Mouse (Mus musculus) heart, embryonic 11.5 days (tissue): ENCODE measurements around the gene Ppfibp1. TPM values are rescaled to one million over a fixed set of nuclear protein-coding genes. Genes with fewer than 3 reads are reported as not detected.

Experiments
- ATAC-seq: fragments of 200-750 bp; cut with Nextera tagmentation; replicated peaks from 2 replicates; pipeline ENCODE4 v1.8.0; 2017; ENCODE audit warnings: moderate library complexity; ENCODE audit not compliant: insufficient number of reproducible peaks, low FRiP score, low TSS enrichment
- H3K27ac ChIP-seq: fragments of 300-500 bp; sonication (generic); 2 replicates; pipeline ENCODE4 v1.5.1; 2014; ENCODE audit warnings: mild to moderate bottlenecking, low read depth, low read length
- H3K27me3 ChIP-seq: fragments of 300-500 bp; sonication (generic); 2 replicates; pipeline ENCODE4 v1.6.1; 2014; ENCODE audit warnings: mild to moderate bottlenecking, low read length, mixed read lengths; ENCODE audit not compliant: control insufficient read depth, insufficient read depth
- H3K36me3 ChIP-seq: fragments of 300-500 bp; sonication (generic); 2 replicates; pipeline ENCODE4 v1.6.1; 2014; ENCODE audit warnings: mild to moderate bottlenecking, low read length, moderate library complexity, mixed read lengths; ENCODE audit not compliant: control insufficient read depth, insufficient read depth
- H3K4me1 ChIP-seq: fragments of 300-500 bp; sonication (generic); 2 replicates; pipeline ENCODE4 v1.6.1; 2014; ENCODE audit warnings: low read length; ENCODE audit not compliant: control insufficient read depth, insufficient read depth
- H3K4me2 ChIP-seq: fragments of 300-500 bp; sonication (generic); 2 replicates; pipeline ENCODE4 v1.6.1; 2014; ENCODE audit warnings: mild to moderate bottlenecking, moderate library complexity
- H3K4me3 ChIP-seq: fragments of 300-500 bp; sonication (generic); 2 replicates; pipeline ENCODE4 v1.5.1; 2014; ENCODE audit warnings: low read depth, low read length
- H3K9ac ChIP-seq: fragments of 300-500 bp; sonication (generic); 2 replicates; pipeline ENCODE4 v1.6.1; 2014; ENCODE audit warnings: mild to moderate bottlenecking, low read depth, low read length, moderate library complexity
- H3K9me3 ChIP-seq: fragments of 300-500 bp; sonication (generic); replicated peaks from 2 replicates; pipeline ENCODE4 v1.6.1; 2016; ENCODE audit warnings: low read length; ENCODE audit not compliant: control insufficient read depth
- WGBS: fragments of 180-500 bp; shearing (Covaris S2); extraction: QIAGEN DNeasy Blood & Tissue Kit; methylation state at CpG from one replicate; pipeline ENCODE4 v1.1.7; 2014; ENCODE audit not compliant: insufficient replicate concordance; 5-methylcytosine and 5-hydroxymethylcytosine counted together
- polyA plus RNA-seq: library from polyadenylated mRNA; unstranded; fragments of >200 nt; fragmentation: Nextera tagmentation; extraction: Ambion mirVana; gene quantifications from 2 replicates; pipeline ENCODE4 v1.2.1, GENCODE M21; 2014

Gene Ppfibp1
- polyA plus RNA-seq, 1 experiment from 2014 or later, result 78.0 TPM

GRCm38 (mm10) chr6:146961832-146962481 is 73.7 kb downstream of the Ppfibp1 start:
- H3K4me3 ChIP-seq, result no peak overlapping the region
- peak overlapping the region; percentile 67; the same call in 1 of the 2 replicates for H3K27ac ChIP-seq
- no peaks in the 10 kb centered on the region for H3K27me3 ChIP-seq
- WGBS, result 19% methylated on average over 6 of the region's 6 CpGs
- H3K9me3 ChIP-seq, result no peaks in the 10 kb centered on the region
- H3K4me1 ChIP-seq, result peaks cover 44% of the 10 kb centered on the region
- ATAC-seq, result no peak; the same call in 1 of the 2 replicates
- no peaks in the 10 kb centered on the region for H3K36me3 ChIP-seq
- no peak overlapping the region for H3K4me2 ChIP-seq
- H3K9ac ChIP-seq, result no peak overlapping the region

GRCm38 (mm10) chr6:146963396-146964150 is 75.3 kb downstream of the Ppfibp1 start:
- Histone ChIP-seq H3K36me3 (no peaks in the 10 kb centered on the region), H3K4me3 (no peak overlapping the region), H3K27me3 (no peaks in the 10 kb centered on the region), H3K9ac (no peak overlapping the region), H3K4me1 (peaks cover 44% of the 10 kb centered on the region), H3K9me3 (no peaks in the 10 kb centered on the region), H3K4me2 (no peak overlapping the region), H3K27ac (no peak overlapping the region)
- 86% methylated on average over 6 of the region's 6 CpGs for WGBS
- ATAC-seq, result no peak

- no peak overlapping the region for H3K9ac ChIP-seq
- H3K4me1 ChIP-seq, result peaks cover 38% of the 10 kb centered on the region
- WGBS, result 90% methylated on average over 13 of the region's 13 CpGs
- H3K4me2 ChIP-seq, result no peak overlapping the region
- H3K36me3 ChIP-seq, result no peaks in the 10 kb centered on the region
- no peaks in the 10 kb centered on the region for H3K9me3 ChIP-seq
- no peak overlapping the region for H3K4me3 ChIP-seq
- no peak overlapping the region for H3K27ac ChIP-seq
- no peak for ATAC-seq
- H3K27me3 ChIP-seq, result no peaks in the 10 kb centered on the region
Observed at GRCm38 (mm10) chr6:146965139-146965772, 77.0 kb downstream of the Ppfibp1 start.

GRCm38 (mm10) chr6:146966446-146967019 is 78.2 kb downstream of the Ppfibp1 start:
- no peak overlapping the region for H3K4me2 ChIP-seq
- H3K4me1 ChIP-seq, result peaks cover 27% of the 10 kb centered on the region
- no peak overlapping the region for H3K9ac ChIP-seq
- 47% methylated on average over 12 of the region's 12 CpGs for WGBS
- 0 out of 2 replicates have a peak, but pooled peaks have one; percentile 24 for ATAC-seq
- H3K4me3 ChIP-seq, result no peak overlapping the region
- H3K36me3 ChIP-seq, result no peaks in the 10 kb centered on the region
- H3K27ac ChIP-seq, result no peak overlapping the region; the same call in 1 of the 2 replicates
- H3K27me3 ChIP-seq, result no peaks in the 10 kb centered on the region
- H3K9me3 ChIP-seq, result no peaks in the 10 kb centered on the region

GRCm38 (mm10) chr6:146967836-146968235 is 79.5 kb downstream of the Ppfibp1 start:
- Histone ChIP-seq H3K36me3 (no peaks in the 10 kb centered on the region), H3K9ac (no peak overlapping the region), H3K4me3 (no peak overlapping the region), H3K9me3 (no peaks in the 10 kb centered on the region), H3K4me2 (no peak overlapping the region), H3K27me3 (no peaks in the 10 kb centered on the region), H3K4me1 (peaks cover 18% of the 10 kb centered on the region), H3K27ac (no peak overlapping the region)
- 69% methylated on average over 6 of the region's 6 CpGs for WGBS
- ATAC-seq, result no peak

- H3K4me3 ChIP-seq, result no peak overlapping the region
- H3K9me3 ChIP-seq, result no peaks in the 10 kb centered on the region
- H3K27ac ChIP-seq, result no peak overlapping the region
- H3K36me3 ChIP-seq, result no peaks in the 10 kb centered on the region
- H3K4me2 ChIP-seq, result no peak overlapping the region
- no peak for ATAC-seq
- H3K9ac ChIP-seq, result no peak overlapping the region
- WGBS, result 74% methylated on average over 3 of the region's 3 CpGs
- no peaks in the 10 kb centered on the region for H3K27me3 ChIP-seq
- peaks cover 20% of the 10 kb centered on the region for H3K4me1 ChIP-seq
Observed at GRCm38 (mm10) chr6:146970811-146971210, 82.5 kb downstream of the Ppfibp1 start.

- Histone ChIP-seq H3K4me3 (no peak overlapping the region), H3K4me2 (no peak overlapping the region), H3K27ac (no peak overlapping the region), H3K4me1 (peaks cover 17% of the 10 kb centered on the region), H3K27me3 (no peaks in the 10 kb centered on the region), H3K36me3 (no peaks in the 10 kb centered on the region), H3K9me3 (no peaks in the 10 kb centered on the region), H3K9ac (no peak overlapping the region)
- 61% methylated on average over 3 of the region's 3 CpGs for WGBS
- no peak for ATAC-seq
Observed at GRCm38 (mm10) chr6:146971366-146971765, 83.1 kb downstream of the Ppfibp1 start.

GRCm38 (mm10) chr6:146972009-146972408 is 83.7 kb downstream of the Ppfibp1 start:
- Histone ChIP-seq H3K27ac (no peak overlapping the region), H3K4me1 (peaks cover 18% of the 10 kb centered on the region), H3K9me3 (no peaks in the 10 kb centered on the region), H3K4me2 (no peak overlapping the region), H3K9ac (no peak overlapping the region), H3K36me3 (no peaks in the 10 kb centered on the region), H3K27me3 (no peaks in the 10 kb centered on the region), H3K4me3 (no peak overlapping the region)
- ATAC-seq, result no peak
- 58% methylated on average over 6 of the region's 6 CpGs for WGBS
